Mouse (Mus musculus) midbrain, embryonic 12.5 days (tissue): Measurements from ENCODE around the gene Bace1. TPM values are rescaled to one million over a fixed set of nuclear protein-coding genes. Genes with fewer than 3 reads are reported as not detected.
A peak's percentile ranks its signal among the peaks of the same experiment; 100 is the strongest.

ENCODE experiments used
- ATAC-seq: fragments of 200-750 bp; cut with Nextera tagmentation; 2 replicates; pipeline ENCODE4 v1.8.0; 2017; ENCODE audit warnings: low read depth, moderate TSS enrichment, moderate library complexity; ENCODE audit not compliant: low FRiP score
- H3K27ac ChIP-seq: fragments of 300-500 bp; sonication (generic); replicated peaks from 2 replicates; pipeline ENCODE4 v1.5.1; 2016; ENCODE audit warnings: mild to moderate bottlenecking
- H3K27me3 ChIP-seq: fragments of 300-500 bp; sonication (generic); 2 replicates; pipeline ENCODE4 v1.6.1; 2016; ENCODE audit warnings: mild to moderate bottlenecking
- H3K36me3 ChIP-seq: fragments of 300-500 bp; sonication (generic); 2 replicates; pipeline ENCODE4 v1.6.1; 2016
- H3K4me1 ChIP-seq: fragments of 300-500 bp; sonication (generic); 2 replicates; pipeline ENCODE4 v1.6.1; 2016
- H3K4me2 ChIP-seq: fragments of 300-500 bp; sonication (generic); replicated peaks from 2 replicates; pipeline ENCODE4 v1.6.1; 2016; ENCODE audit warnings: mild to moderate bottlenecking, moderate library complexity
- H3K4me3 ChIP-seq: fragments of 300-500 bp; sonication (generic); 2 replicates; pipeline ENCODE4 v1.5.1; 2016; ENCODE audit warnings: mild to moderate bottlenecking
- H3K9ac ChIP-seq: fragments of 300-500 bp; sonication (generic); replicated peaks from 2 replicates; pipeline ENCODE4 v1.6.1; 2016; ENCODE audit warnings: mild to moderate bottlenecking, moderate library complexity
- H3K9me3 ChIP-seq: fragments of 300-500 bp; sonication (generic); 2 replicates; pipeline ENCODE4 v1.6.1; 2016; ENCODE audit warnings: mild to moderate bottlenecking
- WGBS: fragments of 180-500 bp; shearing (Covaris S2); methylation state at CpG from one replicate; pipeline ENCODE4 v1.1.7; 2016; 5-methylcytosine and 5-hydroxymethylcytosine counted together
- polyA plus RNA-seq: library from polyadenylated mRNA; unstranded; fragments of >200 nt; fragmentation: Nextera tagmentation; extraction: Ambion mirVana; gene quantifications from 2 replicates; pipeline ENCODE4 v1.2.1, GENCODE M21; 2016

The Bace1 gene
- polyA plus RNA-seq, 1 experiment from 2014 or later: 37.7 TPM

DNA sequence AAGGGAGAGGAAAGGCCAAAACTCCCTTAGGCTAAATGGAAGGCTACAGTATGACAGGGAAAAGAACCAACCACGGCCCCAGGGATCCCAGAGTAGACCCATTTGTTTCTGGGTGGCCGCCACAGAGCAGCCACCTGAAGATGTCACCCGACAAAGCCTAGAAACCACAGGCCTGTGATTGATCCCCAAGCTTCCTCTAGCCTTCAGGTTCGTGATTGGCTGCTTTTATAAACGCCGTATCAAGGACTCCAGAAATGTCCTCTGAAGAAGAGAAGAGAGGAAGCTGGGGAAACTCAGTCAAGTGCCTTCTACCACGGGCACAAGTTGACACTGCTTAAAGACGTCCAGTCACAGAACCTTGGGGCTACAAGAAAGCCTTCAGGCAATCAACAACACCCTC, 30.6 kb upstream of the Bace1 start:
- Histone ChIP-seq H3K27me3 (no peaks in the 10 kb centered on the region), H3K9ac (no peak overlapping the region), H3K4me1 (no peaks in the 10 kb centered on the region), H3K9me3 (no peaks in the 10 kb centered on the region), H3K36me3 (peaks cover 47% of the 10 kb centered on the region), H3K4me3 (no peak overlapping the region), H3K4me2 (no peak overlapping the region), H3K27ac (no peak overlapping the region)
- no peak for ATAC-seq
- WGBS: 90% methylated on average over 8 of the region's 8 CpGs

DNA sequence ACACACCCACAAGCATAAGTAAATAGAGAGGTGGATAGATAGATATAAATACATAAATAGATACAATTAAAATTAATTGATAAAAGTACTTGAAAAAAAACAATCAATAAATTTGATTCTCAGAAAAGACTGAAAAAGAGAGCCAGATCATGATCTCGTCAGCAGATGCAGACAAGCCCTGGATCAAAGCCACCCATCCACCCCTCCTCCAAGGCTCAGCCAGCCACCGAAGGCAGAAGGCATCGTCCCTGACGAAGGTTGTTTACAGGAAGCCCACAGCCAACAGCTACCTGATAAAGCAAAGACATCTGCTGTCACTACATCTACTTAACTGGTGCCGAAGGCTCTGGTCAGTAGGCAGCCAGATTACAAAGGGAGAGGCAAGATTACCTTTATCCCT, 26.4 kb upstream of the Bace1 start:
- no peak for ATAC-seq
- H3K27me3 ChIP-seq: no peaks in the 10 kb centered on the region
- no peak overlapping the region for H3K4me3 ChIP-seq
- H3K9ac ChIP-seq: no peak overlapping the region
- H3K27ac ChIP-seq: no peak overlapping the region
- H3K4me2 ChIP-seq: no peak overlapping the region
- peaks cover 29% of the 10 kb centered on the region for H3K36me3 ChIP-seq
- WGBS: 88% methylated on average over 5 of the region's 5 CpGs
- H3K4me1 ChIP-seq: no peaks in the 10 kb centered on the region
- no peaks in the 10 kb centered on the region for H3K9me3 ChIP-seq

DNA sequence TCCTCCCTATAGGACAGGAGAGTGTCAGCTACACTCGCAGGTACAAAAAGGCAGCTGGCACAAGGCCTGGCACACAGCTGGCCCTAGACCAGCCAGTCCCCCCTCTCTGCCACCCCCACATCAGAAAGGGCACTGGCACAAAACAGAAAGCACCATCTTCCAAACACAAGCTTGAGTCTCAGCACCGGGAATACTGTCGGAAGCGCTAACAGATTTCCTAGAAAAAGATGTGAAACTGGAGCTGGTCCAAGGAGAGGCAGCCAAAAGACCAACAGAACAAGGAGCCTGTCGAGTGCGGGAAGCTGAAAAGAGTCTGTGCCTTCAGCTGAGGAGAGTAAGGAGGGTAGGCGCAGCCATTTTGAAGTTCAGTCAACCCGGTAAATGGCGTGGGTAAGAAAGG, 23.3 kb upstream of the Bace1 start:
- peaks cover 21% of the 10 kb centered on the region for H3K36me3 ChIP-seq
- 92% methylated on average over 9 of the region's 9 CpGs for WGBS
- no peak overlapping the region for H3K27ac ChIP-seq
- no peak overlapping the region for H3K9ac ChIP-seq
- no peak overlapping the region for H3K4me3 ChIP-seq
- H3K4me2 ChIP-seq: no peak overlapping the region
- no peaks in the 10 kb centered on the region for H3K27me3 ChIP-seq
- no peaks in the 10 kb centered on the region for H3K4me1 ChIP-seq
- ATAC-seq: no peak
- no peaks in the 10 kb centered on the region for H3K9me3 ChIP-seq

DNA sequence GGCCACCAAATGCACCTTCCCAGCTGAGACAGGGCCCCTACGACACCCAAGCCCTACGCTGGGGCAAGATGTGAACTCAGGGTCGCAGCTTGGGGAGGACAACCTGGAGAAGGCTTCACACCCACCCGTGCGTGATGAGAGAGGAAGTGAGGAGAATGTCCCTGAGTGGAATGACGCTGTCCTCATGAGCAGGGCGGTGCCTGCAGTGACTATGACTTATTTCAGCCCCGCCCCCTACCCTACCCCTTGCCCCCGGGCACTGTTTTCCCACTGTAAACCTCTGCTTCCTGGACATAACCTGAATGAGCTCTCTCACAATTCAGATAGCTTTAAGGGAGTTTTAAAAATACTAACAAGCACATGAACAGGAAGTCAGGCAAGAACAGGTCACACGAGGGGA, 22.9 kb upstream of the Bace1 start:
- H3K4me3 ChIP-seq: no peak overlapping the region
- 87% methylated on average over 10 of the region's 10 CpGs for WGBS
- H3K27ac ChIP-seq: no peak overlapping the region
- no peaks in the 10 kb centered on the region for H3K9me3 ChIP-seq
- H3K27me3 ChIP-seq: no peaks in the 10 kb centered on the region
- ATAC-seq: no peak
- H3K4me2 ChIP-seq: no peak overlapping the region
- H3K36me3 ChIP-seq: peaks cover 21% of the 10 kb centered on the region
- H3K9ac ChIP-seq: no peak overlapping the region
- H3K4me1 ChIP-seq: no peaks in the 10 kb centered on the region

DNA sequence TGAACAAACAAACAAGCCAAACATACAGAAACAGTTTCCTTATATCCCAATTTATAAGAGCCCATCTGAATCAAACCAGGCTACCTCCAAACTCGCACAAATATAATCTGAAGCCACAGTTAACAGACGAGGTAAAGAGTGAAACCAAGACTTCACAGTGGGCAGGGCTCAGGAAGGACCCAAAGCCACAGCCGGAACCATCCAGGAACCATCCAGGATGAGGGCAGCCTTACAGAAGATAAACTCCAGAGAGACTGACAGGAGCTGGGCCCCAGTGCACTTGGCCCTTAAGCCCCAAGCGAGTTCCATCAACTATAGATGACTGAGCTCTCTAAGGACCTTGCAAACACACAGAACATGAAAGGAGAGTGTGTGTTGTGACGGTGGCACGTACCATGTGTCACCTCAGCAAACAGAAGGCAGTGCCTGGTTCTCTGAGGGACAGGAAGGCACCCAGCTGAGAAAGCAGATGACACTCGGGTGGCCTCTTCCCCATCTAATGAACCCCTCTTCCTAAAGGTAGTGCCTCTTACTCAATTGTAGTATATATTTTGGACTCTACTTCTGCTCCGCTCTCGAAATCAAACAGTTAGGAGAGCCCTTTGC, 19.9 kb upstream of the Bace1 start:
- no peaks in the 10 kb centered on the region for H3K4me1 ChIP-seq
- H3K9me3 ChIP-seq: no peaks in the 10 kb centered on the region
- H3K36me3 ChIP-seq: peaks cover 27% of the 10 kb centered on the region
- no peak overlapping the region for H3K4me3 ChIP-seq
- no peak overlapping the region for H3K9ac ChIP-seq
- H3K4me2 ChIP-seq: no peak overlapping the region
- no peak overlapping the region for H3K27ac ChIP-seq
- WGBS: 90% methylated on average over 9 of the region's 9 CpGs
- no peaks in the 10 kb centered on the region for H3K27me3 ChIP-seq
- ATAC-seq: no peak

DNA sequence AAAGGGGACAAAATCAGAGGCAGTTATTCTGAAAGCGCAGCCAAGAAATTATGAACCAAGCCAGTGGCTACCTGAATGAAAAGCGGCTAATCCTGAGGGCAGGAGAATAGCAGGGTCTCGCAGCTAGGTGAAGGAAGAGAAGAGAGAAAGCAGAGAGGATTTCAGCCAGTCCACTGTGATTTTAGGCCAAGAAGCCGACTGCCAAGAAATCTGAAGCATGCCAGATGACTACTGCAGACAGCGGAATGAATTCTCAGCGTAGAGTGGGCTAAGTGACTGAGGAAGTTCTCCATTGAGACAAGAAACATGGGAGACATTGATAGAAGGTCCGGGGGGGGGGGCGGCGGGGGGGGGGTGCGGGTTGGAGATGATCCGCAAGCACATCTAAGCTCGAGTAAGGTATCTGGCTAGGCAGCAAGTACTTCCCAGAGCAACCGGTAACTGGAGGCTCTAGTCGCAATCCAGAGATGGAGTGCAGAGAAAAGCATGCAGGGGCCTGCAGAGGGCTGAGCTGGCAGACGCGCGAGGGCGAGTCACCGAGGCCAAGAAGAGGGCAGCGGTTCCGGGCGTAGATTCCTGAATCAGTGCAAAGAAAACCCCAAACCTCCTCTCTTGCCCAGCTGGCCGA, 10.6 kb upstream of the Bace1 start:
- Histone ChIP-seq H3K9me3 (no peaks in the 10 kb centered on the region), H3K9ac (peak overlapping the region; percentile 82), H3K4me2 (peak overlapping the region; percentile 81), H3K27me3 (no peaks in the 10 kb centered on the region), H3K36me3 (0 out of 2 replicates have a peak, but pooled peaks cover 5% of the 10 kb centered on the region), H3K27ac (peak overlapping the region; percentile 72), H3K4me1 (peaks cover 18% of the 10 kb centered on the region), H3K4me3 (peak overlapping the region; percentile 86)
- 7% methylated on average over 21 of the region's 23 CpGs for WGBS
- ATAC-seq: peak; percentile 48; the same call in 1 of the 2 replicates

DNA sequence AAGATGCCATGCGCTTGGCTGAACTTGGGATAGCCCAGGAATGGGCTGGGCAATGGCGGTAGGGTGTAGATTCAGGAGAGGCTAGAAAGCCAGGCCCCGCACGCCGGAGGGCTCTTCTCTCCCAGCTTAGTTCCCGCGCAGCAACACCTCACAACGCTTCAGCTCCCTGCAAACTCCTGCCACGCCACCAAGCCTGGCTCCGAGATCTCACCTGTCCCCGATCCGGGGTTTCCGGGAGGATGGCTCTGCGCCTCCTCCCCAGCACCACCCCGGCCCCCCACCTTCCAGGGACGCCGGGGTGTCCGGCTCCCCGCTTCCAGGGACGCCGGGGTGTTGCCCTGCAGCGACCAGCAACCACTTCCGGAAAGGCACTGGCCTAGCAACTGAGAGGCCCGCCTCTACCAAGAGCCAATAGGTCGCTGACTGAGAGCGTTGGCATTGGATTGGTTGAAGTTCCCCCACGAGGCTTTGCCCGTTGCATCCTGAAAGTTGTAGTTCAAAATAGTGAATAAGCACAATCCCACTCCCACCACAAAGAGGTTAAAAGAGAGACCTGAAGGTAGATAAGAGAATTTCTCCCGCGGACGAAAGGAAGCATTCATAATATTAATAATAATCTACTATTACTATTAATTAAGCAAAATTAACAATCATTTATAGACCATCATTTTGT, 10.0 kb upstream of the Bace1 start, which contains the start of gene Cep164:
Cep164 (minus strand) TSS at position 401 of the 673 bp plus-strand sequence.
- H3K4me1 ChIP-seq: peaks cover 18% of the 10 kb centered on the region
- H3K9me3 ChIP-seq: no peaks in the 10 kb centered on the region
- WGBS: under 1% methylated on average over 31 of the region's 31 CpGs
- peak within 1 kb of the TSS; percentile 86 for H3K4me3 ChIP-seq
- H3K36me3 ChIP-seq: 0 out of 2 replicates have a peak, but pooled peaks cover 3% of the 10 kb centered on the region
- peak within 1 kb of the TSS; percentile 81 for H3K4me2 ChIP-seq
- peak within 1 kb of the TSS; percentile 72 for H3K27ac ChIP-seq
- H3K27me3 ChIP-seq: no peaks in the 10 kb centered on the region
- peak within 1 kb of the TSS; percentile 82 for H3K9ac ChIP-seq
- ATAC-seq: peak; percentile 97

DNA sequence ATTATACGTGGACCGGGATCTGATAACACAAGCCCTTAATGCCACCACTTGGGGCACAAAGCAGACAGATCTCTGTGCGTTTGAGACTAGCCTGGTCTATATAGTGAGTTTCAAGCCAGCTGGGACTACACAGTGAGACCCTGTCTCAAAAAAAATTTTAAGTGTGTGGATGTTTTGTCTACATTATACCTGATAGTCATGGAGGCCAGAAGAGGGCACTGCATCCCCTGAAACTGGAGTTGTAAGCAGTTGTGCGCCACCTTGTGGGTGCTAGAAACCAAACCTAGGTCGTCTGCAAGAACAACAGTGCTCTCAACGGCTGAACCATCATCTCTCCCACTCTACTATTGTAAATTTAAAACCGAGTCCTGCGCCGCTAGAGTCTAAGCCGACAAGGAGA, 9.3 kb upstream of the Bace1 start:
- Histone ChIP-seq H3K27ac (no peak overlapping the region), H3K4me2 (peak overlapping the region; percentile 81), H3K36me3 (no peaks in the 10 kb centered on the region), H3K9ac (no peak overlapping the region), H3K27me3 (no peaks in the 10 kb centered on the region), H3K9me3 (no peaks in the 10 kb centered on the region), H3K4me3 (peak overlapping the region; percentile 86), H3K4me1 (peaks cover 18% of the 10 kb centered on the region)
- ATAC-seq: peak; percentile 21; the same call in 1 of the 2 replicates
- 29% methylated on average over 10 of the region's 10 CpGs for WGBS

DNA sequence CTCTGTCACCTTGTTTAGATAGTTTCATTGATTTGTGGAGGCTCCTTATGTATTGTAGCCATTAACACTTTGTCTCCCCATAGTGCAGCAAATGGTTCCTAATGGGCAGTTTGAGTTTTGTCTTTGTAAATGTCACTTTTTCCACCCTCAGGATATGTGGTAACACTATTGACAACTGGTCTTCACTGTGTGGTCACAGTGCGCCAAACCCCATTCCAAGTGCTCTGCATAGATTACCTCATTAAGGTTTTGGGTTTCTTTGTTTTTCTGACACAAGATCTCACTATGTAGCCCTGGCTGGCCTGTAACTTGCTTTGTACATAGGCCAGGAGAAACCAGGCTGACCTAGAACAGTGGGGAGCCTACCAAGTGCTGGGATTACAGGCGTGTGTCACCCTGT, 5.5 kb upstream of the Bace1 start:
- Histone ChIP-seq H3K27me3 (no peaks in the 10 kb centered on the region), H3K9ac (no peak overlapping the region), H3K4me1 (peaks cover 4% of the 10 kb centered on the region), H3K27ac (no peak overlapping the region), H3K36me3 (no peaks in the 10 kb centered on the region), H3K4me3 (no peak overlapping the region), H3K4me2 (no peak overlapping the region), H3K9me3 (no peaks in the 10 kb centered on the region)
- ATAC-seq: no peak
- 90% methylated on average over 2 of the region's 2 CpGs for WGBS

DNA sequence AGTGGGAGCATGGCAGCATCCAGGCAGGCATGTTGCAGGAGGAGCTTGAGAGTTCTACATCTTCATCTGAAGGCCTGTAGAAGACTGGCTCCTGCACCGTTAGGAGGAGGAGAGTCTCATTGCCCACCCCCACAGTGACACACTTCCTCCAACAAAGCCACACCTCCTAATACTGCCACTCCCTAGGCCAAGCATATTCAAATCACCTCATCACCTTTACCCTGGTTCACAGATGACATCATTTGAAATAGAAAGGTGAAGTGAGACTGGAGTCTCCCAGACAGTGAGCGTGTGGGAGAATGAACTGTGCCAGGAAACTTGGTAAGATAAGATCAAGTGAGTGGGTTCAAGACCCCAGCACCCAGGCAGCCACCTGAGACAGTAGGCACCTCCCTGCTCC, 4.9 kb upstream of the Bace1 start:
- H3K27ac ChIP-seq: no peak overlapping the region
- no peak overlapping the region for H3K4me3 ChIP-seq
- no peak overlapping the region for H3K4me2 ChIP-seq
- ATAC-seq: no peak
- H3K36me3 ChIP-seq: no peaks in the 10 kb centered on the region
- H3K4me1 ChIP-seq: peaks cover 4% of the 10 kb centered on the region; the same call in 1 of the 2 replicates
- no peaks in the 10 kb centered on the region for H3K9me3 ChIP-seq
- no peak overlapping the region for H3K9ac ChIP-seq
- WGBS: 90% methylated on average over 2 of the region's 2 CpGs
- no peaks in the 10 kb centered on the region for H3K27me3 ChIP-seq

DNA sequence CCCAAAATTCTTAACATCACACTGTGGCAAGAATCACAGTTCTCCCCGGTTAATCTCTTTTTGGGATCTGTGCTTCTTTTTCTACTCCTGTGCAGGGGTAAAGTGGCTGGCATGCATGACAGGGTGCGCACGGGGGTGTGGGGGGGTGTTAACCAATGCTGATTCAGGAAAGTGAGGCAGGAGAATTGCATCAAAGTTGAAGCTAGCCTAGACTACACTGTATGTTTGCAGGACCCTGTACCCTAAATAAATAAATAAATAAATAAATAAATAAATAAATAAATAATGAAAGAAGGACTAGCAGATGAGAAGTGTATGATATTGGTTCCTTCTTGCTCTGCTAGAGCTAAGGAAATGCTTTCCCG, 329 bp upstream of the Bace1 start:
- peak overlapping the region; percentile 83 for H3K4me2 ChIP-seq
- H3K4me1 ChIP-seq: peaks cover 33% of the 10 kb centered on the region
- no peak overlapping the region for H3K27ac ChIP-seq
- 31% methylated on average over 4 of the region's 4 CpGs for WGBS
- no peak; the same call in none of the 2 replicates for ATAC-seq
- no peak overlapping the region for H3K9ac ChIP-seq
- H3K36me3 ChIP-seq: no peaks in the 10 kb centered on the region
- H3K27me3 ChIP-seq: no peaks in the 10 kb centered on the region
- peak overlapping the region; percentile 86; the same call in 1 of the 2 replicates for H3K4me3 ChIP-seq
- no peaks in the 10 kb centered on the region for H3K9me3 ChIP-seq
